9 mouse cellular contexts compared by ENCODE assay signal in genomic region chr1:42694665-42695577, GRCm38 (mm10). TPM values are rescaled to one million over a fixed set of nuclear protein-coding genes. Genes with fewer than 3 reads are reported as not detected.
DNase-seq lines count a peak whose midpoint lies in the region; ATAC-seq lines count a peak whose summit lies in the region.
"Had no signal": no experiment of that assay in that cellular context is flagged by ENCODE, and none has a peak within 500 bp of the region (broad histone marks: within the 10 kb centered on the region; RNA-seq: fewer than 3 reads in every experiment).

No protein-coding gene starts in this region.

- peak overlapping the region; percentile 55 for H3K9ac ChIP-seq in neural tube, embryonic 15.5 days (replicated peaks)

- peaks cover 43% of the 10 kb centered on the region for H3K4me1 ChIP-seq in neural tube, embryonic 15.5 days

- DNase-seq in gastrocnemius, postnatal 10 days: peak; percentile 12
- no peak for DNase-seq in gastrocnemius, postnatal 25 days
- DNase-seq in ZHBTc4 (ENCODE audit: low read depth, low spot score): peak; percentile 78
- peak; percentile 69 to 73 for DNase-seq in frontal cortex, postnatal 36 days (ENCODE audit: low spot score in 2 of 2)
- DNase-seq in left cerebral cortex, postnatal 36 days (ENCODE audit: low spot score in 2 of 2): peak; percentile 70 to 78
- DNase-seq in lung, postnatal 25 days (ENCODE audit: low spot score): no peak
- no peak for DNase-seq in urinary bladder, postnatal 25 days (ENCODE audit: low spot score)

- H3K4me3 ChIP-seq in neural tube, embryonic 15.5 days (replicated peaks): peak overlapping the region; percentile 66

- H3K27me3 ChIP-seq in neural tube, embryonic 15.5 days (replicated peaks): no peaks in the 10 kb centered on the region

- peak overlapping the region; percentile 95 for H3K27ac ChIP-seq in neural tube, embryonic 15.5 days (replicated peaks)

- WGBS in neural tube, embryonic 15.5 days: under 1% methylated on average over 53 of the region's 60 CpGs

- peak; percentile 63 for ATAC-seq in neural tube, embryonic 15.5 days (ENCODE audit: low FRiP score)

- no peaks in the 10 kb centered on the region for H3K36me3 ChIP-seq in neural tube, embryonic 15.5 days

- H3K4me2 ChIP-seq in neural tube, embryonic 15.5 days: peak overlapping the region; percentile 78

- H3K9me3 ChIP-seq in neural tube, embryonic 15.5 days (replicated peaks): no peaks in the 10 kb centered on the region

- intact Hi-C loops in left cerebral cortex, postnatal 36 days (cut with DNase I): loop anchor here (2.0 to 10.0 kb wide), 6 partner anchors 158 to 1820 kb away; no protein-coding TSS in a partner anchor

RNA-seq across cellular contexts. Expression of gene Pou3f3, which starts 0.6 kb away (rescaled TPM):
- under 1 TPM; 0.12 to 0.16 TPM for total RNA-seq in gastrocnemius, postnatal 10 days (2021)
- not detected for total RNA-seq in gastrocnemius, postnatal 25 days (2021)
- 10 to 100 TPM; 60.2 to 62.4 TPM for total RNA-seq in left cerebral cortex, postnatal 36 days (2021)
- polyA plus RNA-seq in neural tube, embryonic 15.5 days (2015; fragmentation: Nextera tagmentation; extraction: Ambion mirVana): 6.9 and 9.5 TPM in 2 replicates
- total RNA-seq: hematopoietic stem cell, adult 5-6 weeks had no signal

Comparison
In these comparisons a context has a peak if more than half of its experiments do, and no peak if none do; other contexts are left out.
1. DNase-seq: peak in gastrocnemius, postnatal 10 days (single experiment), ZHBTc4 (single experiment), frontal cortex, postnatal 36 days (2 of 2) and left cerebral cortex, postnatal 36 days (2 of 2); none in gastrocnemius, postnatal 25 days (single experiment), lung, postnatal 25 days (single experiment) and urinary bladder, postnatal 25 days (single experiment).
2. RNA of gene Pou3f3, which starts 0.6 kb away (total RNA-seq): 60.2 to 62.4 TPM in left cerebral cortex, postnatal 36 days; 0.12 to 0.16 TPM in gastrocnemius, postnatal 10 days and not detected in gastrocnemius, postnatal 25 days; every median in the first group is over 10 times any median in the second.